Mouse (Mus musculus): ENCODE data around the gene Itgb7.

- TF ChIP-seq CTCF (IDR thresholded peaks at IDR 0.05; ENCODE audit: low read depth, low read length): no peak
- no peak for TF ChIP-seq TAL1 (conservative IDR thresholded peaks at IDR 0.05; ENCODE audit: low read depth, low read length)
Observed at GRCm38 (mm10) chr15:102232764-102233163, 1.0 kb upstream of the Itgb7 start.
